Mouse (Mus musculus): Measurements from ENCODE around the gene Hist1h1d.

GRCm38 (mm10) chr13:23591206-23591605 is 38.1 kb downstream of the Hist1h1d start:
- no peak for TF ChIP-seq POLR2A (IDR thresholded peaks at IDR 0.05; ENCODE audit: control insufficient read depth in 1 of 2, insufficient read depth in 1 of 2, low read depth in 1 of 2, low read length in 2 of 2, poor library complexity in 1 of 2)
- no peak for TF ChIP-seq CTCF (IDR thresholded peaks at IDR 0.05 in 2 of 3, conservative IDR thresholded peaks at IDR 0.05 in 1 of 3; ENCODE audit: control insufficient read depth in 1 of 3, insufficient read depth in 1 of 3, low read depth in 2 of 3, low read length in 3 of 3, poor library complexity in 1 of 3, severe bottlenecking in 1 of 3)
